Mouse (Mus musculus) liver, postnatal 0 days (tissue): Measurements from ENCODE around the gene Flad1.

Experiments
- CTCF ChIP-seq: sonication (generic); IDR thresholded peaks from 2 replicates; pipeline ENCODE4 v1.5.1; 2016; ENCODE audit warnings: antibody characterized with exemption, low read depth
- EP300 ChIP-seq: IDR thresholded peaks from 2 replicates; pipeline ENCODE4 v1.6.1; 2016; ENCODE audit warnings: antibody characterized with exemption, low read depth, mild to moderate bottlenecking

DNA sequence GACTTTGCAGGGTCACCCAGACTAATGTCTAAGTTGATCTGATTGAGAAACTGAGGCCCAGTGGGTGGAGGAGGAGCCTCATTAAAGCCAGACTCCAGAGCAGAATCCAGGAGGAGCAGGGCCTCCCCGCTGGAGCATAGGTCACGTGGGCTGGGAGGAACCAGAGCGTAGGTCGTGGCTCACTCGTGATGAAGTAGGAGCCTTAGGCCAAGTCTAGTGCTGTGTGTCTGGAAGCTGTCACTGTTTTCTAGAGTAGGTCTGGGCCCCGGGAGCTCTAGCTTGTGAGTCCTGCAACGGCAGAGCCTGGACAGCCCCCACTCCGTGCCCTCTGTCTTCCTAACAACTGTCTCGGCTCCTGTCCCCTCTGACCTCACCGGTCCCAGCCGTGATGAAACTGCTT is 44.3 kb downstream of the Flad1 start:
- TF ChIP-seq EP300 (no peak), CTCF (no peak)
